Mouse (Mus musculus): ENCODE results near the gene Lgr6. TPM values are rescaled to one million over a fixed set of nuclear protein-coding genes. Genes with fewer than 3 reads are reported as not detected.

The Lgr6 gene
- polyA plus RNA-seq, 1 experiment from 2014 or later, result 0.49 TPM

GRCm38 (mm10) chr1:135135111-135135787, 30.2 kb upstream of the Lgr6 start:
- no peak overlapping the region for H3K27ac ChIP-seq
- peaks cover 30% of the 10 kb centered on the region for H3K4me1 ChIP-seq
- H3K36me3 ChIP-seq, result no peaks in the 10 kb centered on the region
- no peaks in the 10 kb centered on the region for H3K9me3 ChIP-seq
- peaks cover 53% of the 10 kb centered on the region for H3K27me3 ChIP-seq (ENCODE audit: insufficient read depth, poor library complexity, severe bottlenecking)
- no peak for DNase-seq (ENCODE audit: low spot score)
- WGBS, result 85% methylated on average over 8 of the region's 8 CpGs
- H3K4me3 ChIP-seq, result no peak overlapping the region

DNA sequence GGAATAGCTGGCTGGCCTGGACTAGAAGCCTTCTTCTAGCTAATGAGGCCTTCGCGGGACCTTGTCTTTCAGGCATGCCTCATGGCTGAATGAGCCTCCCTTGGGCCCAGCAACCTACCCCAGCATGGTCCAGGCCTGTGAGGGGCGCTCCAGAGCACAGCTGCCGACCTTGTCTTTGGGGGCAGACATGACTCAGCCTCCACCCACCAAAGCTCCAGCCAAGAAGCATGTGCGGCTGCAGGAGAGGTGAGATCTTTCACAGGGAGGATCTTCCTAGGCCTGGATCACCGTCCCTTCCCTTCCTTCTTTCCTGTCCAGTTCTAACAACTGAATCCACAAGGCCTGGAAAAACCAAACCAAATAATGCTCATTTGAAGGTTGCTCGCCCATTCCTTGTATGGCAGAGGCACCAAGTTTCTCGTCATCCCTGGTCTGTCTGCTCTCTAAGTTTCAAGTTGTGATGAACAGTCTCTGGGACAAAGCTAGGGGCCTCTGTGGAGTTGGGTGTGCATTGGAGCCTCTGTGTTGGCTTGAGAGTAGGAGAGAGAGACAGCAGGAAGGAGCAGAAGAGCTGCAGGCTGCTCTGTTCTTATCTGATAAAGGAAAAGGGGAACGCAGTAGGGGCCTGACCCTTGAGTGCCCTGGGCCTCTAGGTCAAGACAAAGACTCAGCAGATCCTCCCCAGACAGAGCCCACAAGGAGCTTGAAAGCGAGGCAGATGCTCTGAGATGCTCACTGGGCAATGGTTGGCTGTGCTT, 28.8 kb upstream of the Lgr6 start:
- no peaks in the 10 kb centered on the region for H3K9me3 ChIP-seq
- DNase-seq (ENCODE audit: low spot score), result no peak
- H3K4me1 ChIP-seq, result peaks cover 31% of the 10 kb centered on the region
- H3K4me3 ChIP-seq, result no peak overlapping the region
- peaks cover 64% of the 10 kb centered on the region for H3K27me3 ChIP-seq (ENCODE audit: insufficient read depth, poor library complexity, severe bottlenecking)
- H3K27ac ChIP-seq, result no peak overlapping the region
- WGBS, result 73% methylated on average over 10 of the region's 10 CpGs
- no peaks in the 10 kb centered on the region for H3K36me3 ChIP-seq

DNA sequence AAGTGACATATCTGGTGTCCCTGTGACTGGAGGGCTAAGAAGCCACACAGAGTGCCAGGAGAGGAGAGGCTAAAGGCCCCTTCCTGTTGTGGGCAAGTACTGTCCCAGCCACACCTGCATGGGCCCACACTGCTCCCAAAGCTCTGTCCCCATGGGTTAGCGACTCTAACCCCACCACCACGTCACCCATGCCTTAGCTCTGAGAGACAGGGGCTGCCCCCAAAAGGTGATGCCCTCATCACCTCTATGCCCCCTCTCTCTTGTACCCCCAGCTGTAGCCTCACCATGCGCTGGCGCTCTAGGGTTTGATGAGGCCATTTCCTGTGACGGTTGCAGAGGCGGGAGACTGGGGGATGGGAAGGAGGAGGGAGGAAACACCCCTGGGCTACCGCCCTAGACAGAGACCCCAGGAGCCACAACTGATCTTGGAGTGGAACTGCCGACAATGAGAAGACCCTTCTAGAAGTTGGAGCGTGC, 27.9 kb upstream of the Lgr6 start:
- peak overlapping the region; percentile 53; the same call in 1 of the 2 replicates for H3K27ac ChIP-seq

GRCm38 (mm10) chr1:135132473-135132872, 27.4 kb upstream of the Lgr6 start, which contains the start of gene Ptpn7:
Ptpn7 (plus strand) TSS chr1:135132700.
- DNase-seq (ENCODE audit: low spot score), result no peak
- H3K36me3 ChIP-seq, result no peaks in the 10 kb centered on the region
- H3K27me3 ChIP-seq (ENCODE audit: insufficient read depth, poor library complexity, severe bottlenecking), result peaks cover 70% of the 10 kb centered on the region
- WGBS, result 21% methylated on average over 10 of the region's 10 CpGs
- H3K9me3 ChIP-seq, result no peaks in the 10 kb centered on the region
- H3K4me3 ChIP-seq, result no peak within 1 kb of the TSS
- H3K4me1 ChIP-seq, result peaks cover 43% of the 10 kb centered on the region
- peak within 1 kb of the TSS; percentile 53 for H3K27ac ChIP-seq

More for the DNA sequence above, 27.9 kb upstream of the Lgr6 start:
- 72% methylated on average over 9 of the region's 9 CpGs for WGBS
- DNase-seq (ENCODE audit: low spot score), result no peak
- peaks cover 40% of the 10 kb centered on the region for H3K4me1 ChIP-seq
- no peak overlapping the region for H3K4me3 ChIP-seq
- H3K36me3 ChIP-seq, result no peaks in the 10 kb centered on the region
- no peaks in the 10 kb centered on the region for H3K9me3 ChIP-seq
- H3K27me3 ChIP-seq (ENCODE audit: insufficient read depth, poor library complexity, severe bottlenecking), result peaks cover 65% of the 10 kb centered on the region

- peak overlapping the region; percentile 53; the same call in 1 of the 2 replicates for H3K27ac ChIP-seq
- no peaks in the 10 kb centered on the region for H3K9me3 ChIP-seq
- peaks cover 79% of the 10 kb centered on the region for H3K27me3 ChIP-seq (ENCODE audit: insufficient read depth, poor library complexity, severe bottlenecking)
- H3K4me3 ChIP-seq, result no peak overlapping the region
- peaks cover 45% of the 10 kb centered on the region for H3K4me1 ChIP-seq
- no peak for DNase-seq (ENCODE audit: low spot score)
- H3K36me3 ChIP-seq, result no peaks in the 10 kb centered on the region
- 49% methylated on average over 8 of the region's 8 CpGs for WGBS
Measured at GRCm38 (mm10) chr1:135131560-135131959, 26.5 kb upstream of the Lgr6 start.

DNA sequence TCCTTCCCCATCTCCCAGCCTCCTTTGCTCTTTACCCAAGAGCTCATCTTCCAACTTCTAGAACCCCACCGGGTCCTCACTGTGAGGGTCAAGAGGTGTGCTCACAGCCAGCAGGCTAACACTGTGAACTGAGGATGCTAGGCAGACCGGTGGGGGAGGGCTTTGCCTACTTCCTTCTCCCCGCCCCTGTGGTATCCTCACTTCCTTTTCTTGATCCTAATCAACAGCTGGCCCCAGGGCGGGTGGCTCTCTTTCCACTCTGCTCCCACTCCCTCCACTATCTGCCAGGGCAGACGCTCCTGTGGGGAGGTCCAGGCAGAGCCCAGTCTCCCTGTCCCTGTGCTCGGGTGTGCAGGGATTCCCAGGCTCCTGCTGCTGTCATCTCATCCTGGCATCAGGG, 26.0 kb upstream of the Lgr6 start:
- WGBS, result 17% methylated on average over 6 of the region's 6 CpGs
- Histone ChIP-seq H3K4me1 (peaks cover 50% of the 10 kb centered on the region), H3K36me3 (no peaks in the 10 kb centered on the region), H3K4me3 (no peak overlapping the region), H3K9me3 (no peaks in the 10 kb centered on the region), H3K27ac (0 out of 2 replicates have a peak overlapping the region, but pooled peaks have one; percentile 53), H3K27me3 (ENCODE audit: insufficient read depth, poor library complexity, severe bottlenecking) (peaks cover 84% of the 10 kb centered on the region)
- no peak for DNase-seq (ENCODE audit: low spot score)

DNA sequence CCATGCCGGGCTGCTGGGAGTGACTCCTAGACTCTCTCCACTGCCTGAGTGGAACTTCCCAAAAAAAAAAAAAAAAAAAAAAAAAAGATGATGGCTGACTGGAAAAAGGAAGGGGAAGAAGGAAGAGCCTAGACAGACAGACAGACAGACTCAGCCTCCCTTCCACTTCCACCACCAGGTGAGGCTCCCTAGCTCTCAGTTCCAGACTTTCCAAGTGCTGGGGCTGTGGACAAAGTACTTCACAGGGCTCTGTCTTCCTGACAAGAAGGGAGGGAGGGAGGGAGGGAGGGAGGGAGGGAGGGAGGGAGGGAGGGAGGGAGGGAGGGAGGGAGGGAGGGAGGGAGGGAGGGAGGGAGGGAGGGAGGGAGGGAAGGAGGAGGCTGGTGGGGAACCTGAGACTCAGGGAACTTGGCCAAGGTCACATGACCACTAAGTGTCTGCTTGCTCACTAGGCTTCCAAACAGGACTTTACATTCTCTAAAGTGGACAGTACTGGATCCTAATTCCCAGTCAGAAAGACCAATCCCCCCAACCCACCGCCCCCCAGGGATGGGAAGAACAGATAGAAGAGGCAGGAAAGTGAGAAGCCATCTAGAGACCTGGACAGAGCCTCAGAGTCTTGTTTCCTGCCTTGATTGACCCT, 25.4 kb upstream of the Lgr6 start:
- H3K27ac ChIP-seq, result no peak overlapping the region
- H3K9me3 ChIP-seq, result no peaks in the 10 kb centered on the region
- 58% methylated on average over 2 of the region's 2 CpGs for WGBS
- no peak for DNase-seq (ENCODE audit: low spot score)
- H3K4me3 ChIP-seq, result no peak overlapping the region
- H3K27me3 ChIP-seq (ENCODE audit: insufficient read depth, poor library complexity, severe bottlenecking), result peaks cover 89% of the 10 kb centered on the region
- H3K4me1 ChIP-seq, result peaks cover 51% of the 10 kb centered on the region
- H3K36me3 ChIP-seq, result no peaks in the 10 kb centered on the region

DNA sequence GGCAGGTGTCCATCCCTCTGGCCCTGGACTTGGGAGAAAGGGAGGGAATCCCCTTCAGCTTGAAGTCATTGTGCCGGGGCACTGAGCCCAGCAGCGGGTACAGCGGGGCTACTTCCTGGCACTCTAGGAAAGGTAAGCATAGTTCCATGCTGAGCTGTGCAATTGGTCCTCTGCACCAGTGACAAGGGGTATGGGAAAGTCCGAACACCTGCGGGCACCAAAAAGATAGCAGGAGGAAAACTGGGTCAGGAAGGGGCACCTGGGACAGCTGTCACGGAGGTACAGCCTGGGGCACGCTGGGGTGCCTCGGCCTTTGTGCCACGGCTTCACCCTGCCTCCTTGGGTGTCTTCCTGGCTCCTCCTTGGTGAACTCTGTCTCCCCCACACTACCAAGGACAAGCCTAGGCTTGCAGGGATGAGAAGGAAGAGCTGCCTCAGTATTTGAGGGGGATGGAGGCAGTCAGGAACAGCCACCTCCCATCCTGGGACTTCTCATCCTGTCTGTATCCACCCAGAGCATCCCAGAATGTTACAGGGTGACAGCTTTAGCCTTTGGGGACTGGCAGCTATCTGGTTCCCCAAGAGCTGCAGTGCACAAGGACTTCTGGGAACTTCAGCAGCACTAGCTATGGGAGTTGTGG, 24.6 kb upstream of the Lgr6 start:
- H3K27me3 ChIP-seq (ENCODE audit: insufficient read depth, poor library complexity, severe bottlenecking), result peaks cover 89% of the 10 kb centered on the region
- no peak overlapping the region for H3K27ac ChIP-seq
- no peaks in the 10 kb centered on the region for H3K9me3 ChIP-seq
- H3K4me3 ChIP-seq, result no peak overlapping the region
- no peak for DNase-seq (ENCODE audit: low spot score)
- H3K36me3 ChIP-seq, result no peaks in the 10 kb centered on the region
- H3K4me1 ChIP-seq, result peaks cover 51% of the 10 kb centered on the region
- 72% methylated on average over 9 of the region's 9 CpGs for WGBS

DNA sequence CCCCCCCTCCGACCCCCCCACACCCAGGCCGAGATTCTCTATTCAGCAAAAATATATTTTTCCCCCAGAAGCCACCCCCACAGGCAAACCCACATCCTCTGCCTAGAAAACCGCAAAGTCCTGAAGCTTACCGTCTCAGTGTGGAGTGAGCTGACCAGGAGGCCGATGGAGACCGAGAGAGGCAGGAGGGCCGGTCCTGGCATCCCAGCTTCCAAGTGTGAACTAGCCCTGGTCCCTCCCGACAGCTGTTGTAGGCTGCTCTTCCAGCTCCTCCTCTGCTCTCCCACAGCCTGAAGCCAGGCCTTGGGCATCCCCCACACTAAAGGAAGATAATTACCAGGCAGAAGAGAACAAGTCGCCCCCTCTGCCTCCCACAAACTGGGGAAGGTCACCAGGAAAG, 23.9 kb upstream of the Lgr6 start:
- H3K4me3 ChIP-seq, result no peak overlapping the region
- no peaks in the 10 kb centered on the region for H3K9me3 ChIP-seq
- WGBS, result 25% methylated on average over 9 of the region's 9 CpGs
- no peaks in the 10 kb centered on the region for H3K36me3 ChIP-seq
- peaks cover 45% of the 10 kb centered on the region for H3K4me1 ChIP-seq
- H3K27ac ChIP-seq, result no peak overlapping the region
- peaks cover 86% of the 10 kb centered on the region for H3K27me3 ChIP-seq (ENCODE audit: insufficient read depth, poor library complexity, severe bottlenecking)
- no peak for DNase-seq (ENCODE audit: low spot score)

GRCm38 (mm10) chr1:135128011-135128441, 22.9 kb upstream of the Lgr6 start:
- DNase-seq (ENCODE audit: low spot score), result no peak
- Histone ChIP-seq H3K27ac (peak overlapping the region; percentile 30; the same call in 1 of the 2 replicates), H3K27me3 (ENCODE audit: insufficient read depth, poor library complexity, severe bottlenecking) (peaks cover 81% of the 10 kb centered on the region), H3K4me1 (peaks cover 43% of the 10 kb centered on the region), H3K9me3 (no peaks in the 10 kb centered on the region), H3K36me3 (no peaks in the 10 kb centered on the region), H3K4me3 (no peak overlapping the region)
- 52% methylated on average over 6 of the region's 6 CpGs for WGBS

- 52% methylated on average over 4 of the region's 4 CpGs for WGBS
- Histone ChIP-seq H3K4me1 (peaks cover 29% of the 10 kb centered on the region), H3K27ac (no peak overlapping the region), H3K27me3 (ENCODE audit: insufficient read depth, poor library complexity, severe bottlenecking) (peaks cover 84% of the 10 kb centered on the region), H3K9me3 (no peaks in the 10 kb centered on the region), H3K36me3 (no peaks in the 10 kb centered on the region), H3K4me3 (no peak overlapping the region)
- DNase-seq (ENCODE audit: low spot score), result no peak
Measured at GRCm38 (mm10) chr1:135126443-135127027, 21.5 kb upstream of the Lgr6 start.

DNA sequence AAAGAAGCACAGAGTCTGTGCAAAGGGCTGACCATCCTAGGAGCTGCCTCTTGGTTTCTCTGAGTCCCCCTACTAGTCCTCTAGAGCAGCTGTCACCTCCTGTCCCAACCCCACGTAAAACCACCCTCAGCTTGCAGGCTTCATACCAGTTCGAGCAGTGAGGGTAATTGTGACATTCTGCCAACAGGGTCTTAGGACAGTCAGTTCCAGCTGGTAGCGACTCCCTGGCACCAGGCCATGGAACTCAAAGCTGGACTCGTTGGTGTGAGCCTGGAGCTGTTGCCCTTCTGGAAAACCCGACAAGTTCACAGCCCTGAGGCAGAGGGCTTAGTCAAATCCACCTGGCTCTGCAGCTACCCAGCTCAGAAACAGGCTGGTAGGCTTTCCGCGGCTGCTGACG, 20.9 kb upstream of the Lgr6 start:
- WGBS, result 69% methylated on average over 8 of the region's 8 CpGs
- no peak overlapping the region for H3K27ac ChIP-seq
- peaks cover 24% of the 10 kb centered on the region for H3K4me1 ChIP-seq
- no peak overlapping the region for H3K4me3 ChIP-seq
- peaks cover 84% of the 10 kb centered on the region for H3K27me3 ChIP-seq (ENCODE audit: insufficient read depth, poor library complexity, severe bottlenecking)
- no peaks in the 10 kb centered on the region for H3K36me3 ChIP-seq
- H3K9me3 ChIP-seq, result no peaks in the 10 kb centered on the region
- DNase-seq (ENCODE audit: low spot score), result no peak
